Mouse (Mus musculus) frontal cortex, adult 2 months (tissue): ENCODE results near the gene Tmem214. TPM values are rescaled to one million over a fixed set of nuclear protein-coding genes. Genes with fewer than 3 reads are reported as not detected.

Source experiments
- polyA plus RNA-seq: library from polyadenylated mRNA; depleted of rRNA; stranded (reverse); fragments of >200 nt; gene quantifications from 2 replicates; pipeline ENCODE4 v1.2.3, GENCODE M21; 2012; rRNA removed

The Tmem214 gene
- polyA plus RNA-seq, 1 experiment = 82.8 TPM

Other genes starting within 250 kb of the Tmem214 start
- 56.5 and 56.9 TPM in 2 replicates for gene Slc35f6, start 220.1 kb upstream of the Tmem214 start, polyA plus RNA-seq
- gene Cenpa, start 201.2 kb upstream of the Tmem214 start, polyA plus RNA-seq = 3.5 and 4.3 TPM in 2 replicates
- 39.6 and 40.3 TPM in 2 replicates for gene Dpysl5, start 156.4 kb upstream of the Tmem214 start, polyA plus RNA-seq
- 301 and 309 TPM in 2 replicates for gene Mapre3, start 53.4 kb upstream of the Tmem214 start, polyA plus RNA-seq
- 24.2 and 25.4 TPM in 2 replicates for gene Agbl5, start 20.7 kb downstream of the Tmem214 start, polyA plus RNA-seq
- gene Ost4, start 39.8 kb downstream of the Tmem214 start, polyA plus RNA-seq = 158 and 207 TPM in 2 replicates
- gene Emilin1, start 45.4 kb downstream of the Tmem214 start, polyA plus RNA-seq = 4.2 and 4.7 TPM in 2 replicates
- gene Khk, start 53.4 kb downstream of the Tmem214 start, polyA plus RNA-seq = 28.4 and 30.6 TPM in 2 replicates
- gene Cgref1, start 77.6 kb downstream of the Tmem214 start, polyA plus RNA-seq = 25.6 and 39.1 TPM in 2 replicates
- gene Preb, start 92.3 kb downstream of the Tmem214 start, polyA plus RNA-seq = 192 and 208 TPM in 2 replicates
- 0.20 and 0.21 TPM in 2 replicates for gene Tcf23, start 100.7 kb downstream of the Tmem214 start, polyA plus RNA-seq
- gene Atraid, start 180.3 kb downstream of the Tmem214 start, polyA plus RNA-seq = 175 TPM in 2 replicates
- 33.1 and 35.2 TPM in 2 replicates for gene Slc5a6, start 180.9 kb downstream of the Tmem214 start, polyA plus RNA-seq
- 14.8 and 18.0 TPM in 2 replicates for gene Cad, start 186.8 kb downstream of the Tmem214 start, polyA plus RNA-seq
- gene Dnajc5g, start 238.3 kb downstream of the Tmem214 start, polyA plus RNA-seq = not detected in 2 replicates
- gene Slc30a3, start 240.2 kb downstream of the Tmem214 start, polyA plus RNA-seq = 140 and 173 TPM in 2 replicates
- 0.64 and 2.0 TPM in 2 replicates for gene Trim54, start 248.7 kb downstream of the Tmem214 start, polyA plus RNA-seq